Mouse (Mus musculus): ENCODE data around the gene Naaladl1. TPM values are rescaled to one million over a fixed set of nuclear protein-coding genes. Genes with fewer than 3 reads are reported as not detected.
A peak's percentile ranks its signal among the peaks of the same experiment; 100 is the strongest.
"Not testable (repeated sequence)": the region's sequence is repeated elsewhere in the genome, so short reads cannot be mapped to it uniquely, and the experiment has no call there.

Gene Naaladl1
- polyA plus RNA-seq, 1 experiment from 2014 or later = 4.1 TPM

DNA sequence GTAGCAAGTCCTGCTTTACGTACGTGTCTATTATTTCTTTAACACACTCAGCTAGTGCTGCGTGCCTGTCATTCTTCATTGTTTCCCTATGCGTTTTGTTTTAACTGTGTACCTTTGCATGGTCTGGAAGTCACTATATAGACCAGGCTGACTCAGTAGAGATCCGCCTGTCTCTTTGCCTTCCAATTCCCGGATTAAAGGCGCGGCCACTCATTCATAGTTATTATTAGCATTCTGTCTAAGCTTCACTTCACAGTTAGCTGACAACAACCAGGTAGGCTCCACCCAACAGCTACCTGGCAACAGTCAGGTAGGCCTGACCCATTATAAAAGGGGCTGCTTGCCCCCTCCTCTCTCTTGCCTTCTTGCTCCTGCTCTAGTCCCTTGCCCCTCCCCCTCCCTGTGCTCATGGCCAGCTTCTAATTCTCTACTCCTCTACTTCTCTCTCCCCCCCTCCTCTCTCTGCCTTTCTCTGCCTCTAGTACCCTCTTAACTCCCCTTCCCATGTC lies 13.1 kb downstream of the Naaladl1 start:
- DNase-seq (ENCODE audit: low spot score) (no peak), ATAC-seq (replicated peaks; ENCODE audit: low FRiP score, low TSS enrichment, low read depth) (peak; percentile 44)
- Histone ChIP-seq H3K36me3 (ENCODE audit: control insufficient read depth, insufficient read depth, low read length) (peaks cover 31% of the 10 kb centered on the region), H3K4me2 (ENCODE audit: low read length) (peak overlapping the region; percentile 76), H3K9ac (ENCODE audit: low read length) (peak overlapping the region; percentile 83), H3K27me3 (replicated peaks; ENCODE audit: control insufficient read depth, insufficient read depth, low read length) (no peaks in the 10 kb centered on the region), H3K9me3 (ENCODE audit: control insufficient read depth, low read length) (no peaks in the 10 kb centered on the region), H3K4me3 (ENCODE audit: low read depth, low read length) (peak overlapping the region; percentile 89), H3K27ac (ENCODE audit: low read depth) (peak overlapping the region; percentile 95), H3K4me1 (replicated peaks; ENCODE audit: control insufficient read depth, insufficient read depth, low read length) (peaks cover 12% of the 10 kb centered on the region; the same call in 1 of the 2 replicates)
- under 1% methylated on average over 8 of the region's 8 CpGs for WGBS

DNA sequence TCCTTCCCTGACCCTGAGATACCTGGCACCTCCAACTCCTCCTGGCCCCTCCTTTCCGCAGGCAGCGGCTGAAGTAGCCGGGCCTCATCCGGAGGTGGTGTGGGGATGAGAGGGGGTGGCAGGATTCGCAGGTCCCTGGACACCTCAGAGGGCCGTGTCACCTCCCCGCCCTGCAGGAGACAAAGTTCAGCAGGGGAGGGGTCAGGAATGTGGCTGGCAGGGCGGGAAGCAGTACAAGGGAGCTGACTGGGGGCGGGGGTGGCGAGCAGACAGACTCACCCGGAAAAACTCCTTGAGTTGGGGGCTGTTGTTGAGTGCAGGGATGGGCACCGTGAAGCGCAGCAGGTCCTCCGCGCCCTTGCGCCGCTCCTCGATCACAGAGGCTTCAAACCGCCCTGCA lies 16.2 kb downstream of the Naaladl1 start:
- ATAC-seq (replicated peaks; ENCODE audit: low FRiP score, low TSS enrichment, low read depth) (peak; percentile 12), DNase-seq (ENCODE audit: low spot score) (peak; percentile 65)
- 31% methylated on average over 16 of the region's 19 CpGs for WGBS
- Histone ChIP-seq H3K4me3 (ENCODE audit: low read depth, low read length) (0 out of 2 replicates have a peak overlapping the region, but pooled peaks have one; percentile 8), H3K9ac (ENCODE audit: low read length) (peak overlapping the region; percentile 27; the same call in 1 of the 2 replicates), H3K27me3 (replicated peaks; ENCODE audit: control insufficient read depth, insufficient read depth, low read length) (no peaks in the 10 kb centered on the region), H3K27ac (ENCODE audit: low read depth) (no peak overlapping the region), H3K36me3 (ENCODE audit: control insufficient read depth, insufficient read depth, low read length) (peaks cover 4% of the 10 kb centered on the region; the same call in 1 of the 2 replicates), H3K4me2 (ENCODE audit: low read length) (peak overlapping the region; percentile 22; the same call in 1 of the 2 replicates), H3K9me3 (ENCODE audit: control insufficient read depth, low read length) (no peaks in the 10 kb centered on the region), H3K4me1 (replicated peaks; ENCODE audit: control insufficient read depth, insufficient read depth, low read length) (peaks cover 11% of the 10 kb centered on the region; the same call in 1 of the 2 replicates)

DNA sequence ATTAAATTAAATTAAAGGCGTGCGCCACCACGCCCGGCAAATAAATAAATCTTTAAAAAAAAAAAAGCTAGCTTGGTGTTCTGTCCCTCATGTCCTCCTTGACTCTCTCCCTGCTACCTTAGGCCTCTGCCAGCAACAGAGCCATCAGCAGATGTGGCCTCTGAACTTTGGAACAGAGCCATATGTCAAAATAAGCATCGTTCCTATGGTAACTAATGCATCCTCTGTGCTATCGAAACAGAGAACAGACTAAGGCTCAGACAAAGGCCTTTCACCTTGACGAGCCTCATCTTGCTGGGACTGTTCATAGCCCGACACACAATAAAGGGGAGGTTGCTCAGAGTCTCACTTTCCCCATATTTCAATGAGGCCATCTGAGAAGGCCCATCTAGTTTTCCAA lies 17.7 kb downstream of the Naaladl1 start:
- Histone ChIP-seq H3K27me3 (replicated peaks; ENCODE audit: control insufficient read depth, insufficient read depth, low read length) (no peaks in the 10 kb centered on the region), H3K9ac (ENCODE audit: low read length) (no peak overlapping the region), H3K4me1 (replicated peaks; ENCODE audit: control insufficient read depth, insufficient read depth, low read length) (peaks cover 6% of the 10 kb centered on the region; the same call in 1 of the 2 replicates), H3K4me3 (ENCODE audit: low read depth, low read length) (no peak overlapping the region), H3K27ac (ENCODE audit: low read depth) (peak overlapping the region; percentile 9; the same call in 1 of the 2 replicates), H3K36me3 (ENCODE audit: control insufficient read depth, insufficient read depth, low read length) (peaks cover 4% of the 10 kb centered on the region; the same call in 1 of the 2 replicates), H3K4me2 (ENCODE audit: low read length) (no peak overlapping the region), H3K9me3 (ENCODE audit: control insufficient read depth, low read length) (no peaks in the 10 kb centered on the region)
- DNase-seq (ENCODE audit: low spot score) (no peak), ATAC-seq (replicated peaks; ENCODE audit: low FRiP score, low TSS enrichment, low read depth) (no peak)
- 57% methylated on average over 8 of the region's 8 CpGs for WGBS

DNA sequence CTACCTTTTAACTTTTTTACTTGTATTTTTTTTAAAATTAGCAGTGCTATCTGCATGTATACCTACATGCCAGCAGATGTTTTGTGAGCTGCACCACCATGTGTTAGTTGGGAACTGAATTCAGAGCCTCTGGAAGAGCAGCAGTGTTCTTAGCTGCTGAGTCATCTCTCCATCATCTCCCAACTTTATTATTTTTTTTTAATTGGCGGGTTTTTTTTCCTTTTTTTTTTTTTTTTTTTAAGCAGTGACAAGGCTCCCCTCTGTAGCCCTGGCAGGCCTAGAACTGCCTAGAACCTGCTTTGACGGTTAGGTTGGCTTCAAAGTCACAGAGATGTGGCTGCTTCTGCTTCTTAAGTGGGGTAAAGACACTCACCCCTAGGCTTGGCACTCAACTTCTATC lies 19.3 kb downstream of the Naaladl1 start:
- no peak overlapping the region for H3K4me2 ChIP-seq (ENCODE audit: low read length)
- H3K9ac ChIP-seq (ENCODE audit: low read length) = no peak overlapping the region
- peaks cover 4% of the 10 kb centered on the region; the same call in 1 of the 2 replicates for H3K36me3 ChIP-seq (ENCODE audit: control insufficient read depth, insufficient read depth, low read length)
- no peaks in the 10 kb centered on the region for H3K9me3 ChIP-seq (ENCODE audit: control insufficient read depth, low read length)
- H3K27ac ChIP-seq (ENCODE audit: low read depth) = no peak overlapping the region
- ATAC-seq (replicated peaks; ENCODE audit: low FRiP score, low TSS enrichment, low read depth) (no peak), DNase-seq (ENCODE audit: low spot score) (no peak)
- 81% methylated on average over 2 of the region's 2 CpGs for WGBS
- H3K4me3 ChIP-seq (ENCODE audit: low read depth, low read length) = no peak overlapping the region
- H3K27me3 ChIP-seq (replicated peaks; ENCODE audit: control insufficient read depth, insufficient read depth, low read length) = no peaks in the 10 kb centered on the region
- H3K4me1 ChIP-seq (replicated peaks; ENCODE audit: control insufficient read depth, insufficient read depth, low read length) = peaks cover 2% of the 10 kb centered on the region; the same call in 1 of the 2 replicates

DNA sequence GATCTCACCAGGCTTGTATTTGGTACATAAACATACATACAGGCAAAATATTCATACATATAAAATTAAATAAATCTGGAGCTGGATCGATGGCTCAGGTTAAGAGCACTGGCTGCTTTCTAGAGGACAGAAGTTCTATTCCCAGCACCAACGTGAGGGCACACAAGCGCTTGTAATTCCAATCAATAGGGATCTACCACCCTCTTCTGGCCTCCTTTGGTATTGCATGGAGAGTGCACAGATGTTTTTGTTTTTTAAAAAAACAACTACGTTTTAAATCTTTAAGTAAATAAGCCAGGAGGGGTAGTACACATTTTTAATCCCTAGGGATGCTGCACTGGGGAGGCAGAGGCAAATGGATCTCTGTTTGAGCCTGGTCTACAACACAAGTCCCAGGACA lies 20.7 kb downstream of the Naaladl1 start:
- no peak overlapping the region for H3K4me2 ChIP-seq (ENCODE audit: low read length)
- H3K27me3 ChIP-seq (replicated peaks; ENCODE audit: control insufficient read depth, insufficient read depth, low read length) = no peaks in the 10 kb centered on the region
- no peak overlapping the region for H3K4me3 ChIP-seq (ENCODE audit: low read depth, low read length)
- 30% methylated on average over 4 of the region's 4 CpGs for WGBS
- peaks cover under 1% of the 10 kb centered on the region; the same call in 1 of the 2 replicates for H3K36me3 ChIP-seq (ENCODE audit: control insufficient read depth, insufficient read depth, low read length)
- ATAC-seq (replicated peaks; ENCODE audit: low FRiP score, low TSS enrichment, low read depth) (no peak), DNase-seq (ENCODE audit: low spot score) (no peak)
- no peaks in the 10 kb centered on the region for H3K9me3 ChIP-seq (ENCODE audit: control insufficient read depth, low read length)
- peaks cover 2% of the 10 kb centered on the region; the same call in 1 of the 2 replicates for H3K4me1 ChIP-seq (replicated peaks; ENCODE audit: control insufficient read depth, insufficient read depth, low read length)
- no peak overlapping the region for H3K27ac ChIP-seq (ENCODE audit: low read depth)
- H3K9ac ChIP-seq (ENCODE audit: low read length) = no peak overlapping the region

DNA sequence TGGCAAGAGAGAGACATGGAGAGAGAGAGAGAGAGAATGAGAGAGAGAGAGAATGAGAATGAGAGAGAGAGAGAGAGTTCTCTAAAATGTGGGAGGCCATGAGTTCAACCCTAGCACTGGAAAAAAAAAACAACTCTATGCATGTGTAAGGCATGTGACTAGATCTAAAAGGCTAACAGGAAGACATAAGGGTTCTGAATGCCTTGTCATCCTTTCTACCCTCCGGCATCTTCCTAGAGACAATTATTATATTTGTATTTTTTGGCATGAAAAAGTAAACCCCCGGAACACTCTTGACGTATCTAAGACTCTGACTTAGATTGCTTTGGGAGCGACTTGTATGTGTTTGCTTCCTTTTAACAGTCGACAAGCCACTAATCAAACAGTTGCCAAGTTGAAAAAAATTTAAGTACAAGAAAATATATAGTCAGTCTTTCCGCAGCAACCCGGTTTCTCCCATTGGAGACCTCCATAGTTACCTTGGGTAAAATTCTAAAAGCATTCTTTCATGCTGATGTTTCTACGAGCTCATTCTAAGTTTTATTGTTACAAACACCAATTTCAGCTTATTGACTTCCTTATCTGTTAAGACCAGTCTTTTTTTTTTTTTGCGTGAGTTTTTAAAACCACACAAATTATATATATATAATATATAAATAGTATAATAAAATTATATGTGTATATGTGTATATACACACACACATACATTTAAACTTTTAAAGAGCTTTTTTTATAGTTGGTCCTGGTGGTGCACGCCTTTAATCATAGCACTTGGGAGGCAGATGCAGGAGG lies 21.4 kb downstream of the Naaladl1 start:
- peaks cover 2% of the 10 kb centered on the region; the same call in 1 of the 2 replicates for H3K4me1 ChIP-seq (replicated peaks; ENCODE audit: control insufficient read depth, insufficient read depth, low read length)
- H3K4me2 ChIP-seq (ENCODE audit: low read length) = peak overlapping the region; percentile 57
- ATAC-seq (replicated peaks; ENCODE audit: low FRiP score, low TSS enrichment, low read depth) (no peak), DNase-seq (ENCODE audit: low spot score) (no peak)
- no peaks in the 10 kb centered on the region for H3K27me3 ChIP-seq (replicated peaks; ENCODE audit: control insufficient read depth, insufficient read depth, low read length)
- WGBS = 71% methylated on average over 10 of the region's 10 CpGs
- H3K27ac ChIP-seq (ENCODE audit: low read depth) = peak overlapping the region; percentile 91; the same call in 1 of the 2 replicates
- H3K9me3 ChIP-seq (ENCODE audit: control insufficient read depth, low read length) = no peaks in the 10 kb centered on the region
- no peaks in the 10 kb centered on the region for H3K36me3 ChIP-seq (ENCODE audit: control insufficient read depth, insufficient read depth, low read length)
- H3K9ac ChIP-seq (ENCODE audit: low read length) = no peak overlapping the region
- H3K4me3 ChIP-seq (ENCODE audit: low read depth, low read length) = peak overlapping the region; percentile 56

GRCm38 (mm10) chr19:6127760-6128341 lies 22.3 kb downstream of the Naaladl1 start, which contains the start of gene Snx15:
Gene Snx15 (minus strand): TSS chr19:6128304.
- Histone ChIP-seq H3K4me1 (replicated peaks; ENCODE audit: control insufficient read depth, insufficient read depth, low read length) (peaks cover 2% of the 10 kb centered on the region; the same call in 1 of the 2 replicates), H3K9me3 (ENCODE audit: control insufficient read depth, low read length) (no peaks in the 10 kb centered on the region), H3K4me2 (ENCODE audit: low read length) (peak within 1 kb of the TSS; percentile 57), H3K36me3 (ENCODE audit: control insufficient read depth, insufficient read depth, low read length) (no peaks in the 10 kb centered on the region), H3K4me3 (ENCODE audit: low read depth, low read length) (peak within 1 kb of the TSS; percentile 56), H3K27ac (ENCODE audit: low read depth) (peak within 1 kb of the TSS; percentile 91), H3K27me3 (replicated peaks; ENCODE audit: control insufficient read depth, insufficient read depth, low read length) (no peaks in the 10 kb centered on the region), H3K9ac (ENCODE audit: low read length) (peak within 1 kb of the TSS; percentile 67)
- DNase-seq (ENCODE audit: low spot score) = peak; percentile 96
- under 1% methylated on average over 32 of the region's 32 CpGs for WGBS
- ATAC-seq (replicated peaks; ENCODE audit: low FRiP score, low TSS enrichment, low read depth) = peak; percentile 89

GRCm38 (mm10) chr19:6130414-6131128 lies 25.0 kb downstream of the Naaladl1 start:
- not testable (repeated sequence) for ATAC-seq (replicated peaks; ENCODE audit: low FRiP score, low TSS enrichment, low read depth)

More at GRCm38 (mm10) chr19:6130414-6131128, 25.0 kb downstream of the Naaladl1 start:
- not testable (repeated sequence) for H3K9me3 ChIP-seq (ENCODE audit: control insufficient read depth, low read length); H3K9ac ChIP-seq (ENCODE audit: low read length); H3K4me2 ChIP-seq (ENCODE audit: low read length); H3K4me1 ChIP-seq (replicated peaks; ENCODE audit: control insufficient read depth, insufficient read depth, low read length); H3K27ac ChIP-seq (ENCODE audit: low read depth); H3K27me3 ChIP-seq (replicated peaks; ENCODE audit: control insufficient read depth, insufficient read depth, low read length); H3K4me3 ChIP-seq (ENCODE audit: low read depth, low read length); DNase-seq (ENCODE audit: low spot score)
- peaks cover 12% of the 10 kb centered on the region; the same call in 1 of the 2 replicates for H3K36me3 ChIP-seq (ENCODE audit: control insufficient read depth, insufficient read depth, low read length)
- 76% methylated on average over 7 of the region's 7 CpGs for WGBS
